Mouse (Mus musculus) bone marrow macrophage, adult 2 months (primary cell): ENCODE measurements around the gene Onecut3.

Experiments
- CTCF ChIP-seq: IDR thresholded peaks from 2 replicates; pipeline ENCODE4 v1.5.1; 2012; ENCODE audit warnings: low read depth, mild to moderate bottlenecking, low read length, moderate library complexity
- POLR2A ChIP-seq: IDR thresholded peaks from 2 replicates; pipeline ENCODE4 v1.6.1; 2012; ENCODE audit warnings: mild to moderate bottlenecking, low read depth, low read length, borderline replicate concordance

DNA sequence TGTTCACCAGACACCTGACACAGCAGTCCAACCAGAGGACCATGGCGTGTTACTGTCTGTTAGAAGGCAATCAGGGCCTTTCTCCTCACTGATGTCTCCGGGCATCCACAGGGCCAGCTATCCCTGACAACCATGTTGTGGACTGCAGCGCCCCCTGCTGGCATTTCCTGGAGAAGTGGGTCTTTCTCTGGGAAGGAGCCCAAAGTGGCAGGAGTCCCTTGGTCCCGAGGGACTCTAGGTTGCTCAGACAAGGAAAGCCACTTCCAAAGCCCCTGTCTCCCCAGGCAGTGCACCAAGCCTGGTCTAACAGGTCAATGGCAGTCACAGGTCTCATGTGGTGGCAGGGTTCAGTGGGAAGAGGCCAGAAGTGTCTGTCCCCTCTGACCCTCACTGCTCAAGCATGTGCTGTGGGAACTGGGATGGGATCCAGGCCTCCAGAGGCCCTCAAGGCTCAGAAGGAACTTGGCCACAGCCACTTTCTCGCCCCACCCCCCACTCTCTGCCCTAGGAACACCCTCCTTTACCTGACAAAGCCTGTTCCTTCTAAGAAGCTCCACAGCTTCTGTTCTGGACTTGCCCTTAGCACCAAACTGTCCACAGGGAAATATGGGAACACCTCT is 62.8 kb downstream of the Onecut3 start:
- TF ChIP-seq CTCF (peak; percentile 80), POLR2A (no peak)
